Mouse (Mus musculus): ENCODE data around the gene Gm13287. TPM values are rescaled to one million over a fixed set of nuclear protein-coding genes. Genes with fewer than 3 reads are reported as not detected.
"Not testable (repeated sequence)": the region's sequence is repeated elsewhere in the genome, so short reads cannot be mapped to it uniquely, and the experiment has no call there.

The Gm13287 gene
- total and polyA plus RNA-seq, 3 experiments: not detected

- not testable (repeated sequence) for H3K79me2 ChIP-seq (ENCODE audit: control insufficient read depth, insufficient read depth, low read length, poor library complexity); H3K36me3 ChIP-seq (ENCODE audit: control insufficient read depth in 1 of 2, insufficient read depth in 2 of 2, low read length in 2 of 2); H3K27ac ChIP-seq (ENCODE audit: control insufficient read depth, low read depth, low read length); H3K27me3 ChIP-seq (ENCODE audit: control insufficient read depth in 1 of 2, insufficient read depth in 2 of 2, low read length in 2 of 2); H3K4me3 ChIP-seq (ENCODE audit: control insufficient read depth in 1 of 2, insufficient read depth in 1 of 2, low read depth in 2 of 2, low read length in 2 of 2); DNase-seq (ENCODE audit: low read depth, low spot score); H3K4me1 ChIP-seq (ENCODE audit: control insufficient read depth in 1 of 2, insufficient read depth in 2 of 2, low read length in 2 of 2); H3K9me3 ChIP-seq (replicated peaks; ENCODE audit: insufficient read depth, low read length); H3K9ac ChIP-seq (ENCODE audit: control insufficient read depth, low read depth, low read length, poor library complexity, severe bottlenecking)
These were observed 26.4 kb upstream of the Gm13287 start, which contains the start of gene Gm13289 for GRCm38 (mm10) chr4:88776622-88777021. Gene Gm13289 (plus strand): TSS chr4:88776922.

DNA sequence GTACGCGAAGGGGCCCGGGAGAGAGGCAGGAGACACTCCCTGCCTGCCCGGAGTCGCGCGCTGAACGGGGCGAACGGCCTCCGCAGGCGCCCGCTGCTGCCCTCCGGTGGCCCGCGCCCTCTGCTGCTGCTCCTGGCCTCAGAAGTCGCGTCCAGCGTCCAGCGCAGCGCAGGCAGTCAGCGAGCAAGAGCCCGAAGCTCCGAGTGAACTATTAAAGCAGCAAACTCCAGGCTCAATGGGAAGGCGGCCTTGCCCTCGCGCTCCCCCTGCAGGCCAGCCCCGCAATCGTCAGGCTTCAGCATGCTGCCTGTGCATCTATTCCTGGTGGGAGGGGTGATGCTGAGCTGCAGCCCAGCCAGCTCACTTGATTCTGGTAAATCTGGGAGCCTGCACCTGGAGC lies 23.5 kb upstream of the Gm13287 start, which contains the start of gene Gm13272:
Gm13272 (plus strand) TSS at position 301 of the 400 bp plus-strand sequence.
- H3K4me3 ChIP-seq (ENCODE audit: control insufficient read depth in 1 of 2, insufficient read depth in 1 of 2, low read depth in 2 of 2, low read length in 2 of 2); H3K79me2 ChIP-seq (ENCODE audit: control insufficient read depth, insufficient read depth, low read length, poor library complexity); H3K36me3 ChIP-seq (ENCODE audit: control insufficient read depth in 1 of 2, insufficient read depth in 2 of 2, low read length in 2 of 2); H3K4me1 ChIP-seq (ENCODE audit: control insufficient read depth in 1 of 2, insufficient read depth in 2 of 2, low read length in 2 of 2); H3K9me3 ChIP-seq (replicated peaks; ENCODE audit: insufficient read depth, low read length); H3K9ac ChIP-seq (ENCODE audit: control insufficient read depth, low read depth, low read length, poor library complexity, severe bottlenecking); DNase-seq (ENCODE audit: low read depth, low spot score); H3K27me3 ChIP-seq (ENCODE audit: control insufficient read depth in 1 of 2, insufficient read depth in 2 of 2, low read length in 2 of 2); H3K27ac ChIP-seq (ENCODE audit: control insufficient read depth, low read depth, low read length): not testable (repeated sequence)

GRCm38 (mm10) chr4:88780320-88780719 lies 22.7 kb upstream of the Gm13287 start:
- not testable (repeated sequence) for H3K9me3 ChIP-seq (replicated peaks; ENCODE audit: insufficient read depth, low read length); H3K9ac ChIP-seq (ENCODE audit: control insufficient read depth, low read depth, low read length, poor library complexity, severe bottlenecking); H3K4me3 ChIP-seq (ENCODE audit: control insufficient read depth in 1 of 2, insufficient read depth in 1 of 2, low read depth in 2 of 2, low read length in 2 of 2); H3K4me1 ChIP-seq (ENCODE audit: control insufficient read depth in 1 of 2, insufficient read depth in 2 of 2, low read length in 2 of 2); H3K27ac ChIP-seq (ENCODE audit: control insufficient read depth, low read depth, low read length); H3K27me3 ChIP-seq (ENCODE audit: control insufficient read depth in 1 of 2, insufficient read depth in 2 of 2, low read length in 2 of 2); H3K79me2 ChIP-seq (ENCODE audit: control insufficient read depth, insufficient read depth, low read length, poor library complexity); H3K36me3 ChIP-seq (ENCODE audit: control insufficient read depth in 1 of 2, insufficient read depth in 2 of 2, low read length in 2 of 2); DNase-seq (ENCODE audit: low read depth, low spot score)

DNA sequence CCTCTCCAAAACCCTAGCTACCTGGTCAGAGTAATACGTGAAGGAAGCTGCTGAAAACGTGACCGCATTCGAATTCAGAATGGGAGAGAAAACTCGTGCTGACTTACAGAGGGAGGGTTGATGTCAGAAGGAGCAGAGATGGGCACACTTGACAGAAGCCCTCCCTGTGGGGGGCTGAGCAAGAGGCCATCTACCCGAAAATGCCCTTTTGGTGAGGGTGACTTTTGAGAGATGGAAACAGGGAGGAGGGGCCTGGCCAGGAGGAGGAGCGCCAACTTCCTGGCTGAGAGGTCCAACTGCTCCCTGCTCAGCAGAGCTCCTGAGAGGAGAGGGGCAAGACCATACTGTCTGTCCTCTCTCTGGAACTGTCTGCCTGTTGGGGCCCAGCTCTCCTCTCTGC lies 21.2 kb upstream of the Gm13287 start, which contains the start of gene Ifnz:
Ifnz (plus strand) TSS at position 301 of the 400 bp plus-strand sequence.
- not testable (repeated sequence) for H3K36me3 ChIP-seq (ENCODE audit: control insufficient read depth in 1 of 2, insufficient read depth in 2 of 2, low read length in 2 of 2); H3K4me3 ChIP-seq (ENCODE audit: control insufficient read depth in 1 of 2, insufficient read depth in 1 of 2, low read depth in 2 of 2, low read length in 2 of 2); H3K4me1 ChIP-seq (ENCODE audit: control insufficient read depth in 1 of 2, insufficient read depth in 2 of 2, low read length in 2 of 2); H3K79me2 ChIP-seq (ENCODE audit: control insufficient read depth, insufficient read depth, low read length, poor library complexity); H3K9ac ChIP-seq (ENCODE audit: control insufficient read depth, low read depth, low read length, poor library complexity, severe bottlenecking); H3K27ac ChIP-seq (ENCODE audit: control insufficient read depth, low read depth, low read length); H3K9me3 ChIP-seq (replicated peaks; ENCODE audit: insufficient read depth, low read length); DNase-seq (ENCODE audit: low read depth, low spot score); H3K27me3 ChIP-seq (ENCODE audit: control insufficient read depth in 1 of 2, insufficient read depth in 2 of 2, low read length in 2 of 2)

DNA sequence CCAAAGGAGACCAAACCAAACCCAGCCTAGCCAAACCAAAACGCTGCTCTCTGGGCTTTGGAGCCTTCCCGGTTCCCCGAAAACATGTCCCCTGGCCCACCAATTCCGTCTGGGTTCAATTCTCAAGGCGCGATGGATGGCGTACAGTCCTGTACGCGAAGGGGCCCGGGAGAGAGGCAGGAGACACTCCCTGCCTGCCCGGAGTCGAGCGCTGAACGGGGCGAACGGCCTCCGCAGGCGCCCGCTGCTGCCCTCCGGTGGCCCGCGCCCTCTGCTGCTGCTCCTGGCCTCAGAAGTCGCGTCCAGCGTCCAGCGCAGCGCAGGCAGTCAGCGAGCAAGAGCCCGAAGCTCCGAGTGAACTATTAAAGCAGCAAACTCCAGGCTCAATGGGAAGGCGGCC lies 20.7 kb upstream of the Gm13287 start:
- not testable (repeated sequence) for H3K4me3 ChIP-seq (ENCODE audit: control insufficient read depth in 1 of 2, insufficient read depth in 1 of 2, low read depth in 2 of 2, low read length in 2 of 2); H3K4me1 ChIP-seq (ENCODE audit: control insufficient read depth in 1 of 2, insufficient read depth in 2 of 2, low read length in 2 of 2); H3K27me3 ChIP-seq (ENCODE audit: control insufficient read depth in 1 of 2, insufficient read depth in 2 of 2, low read length in 2 of 2); H3K27ac ChIP-seq (ENCODE audit: control insufficient read depth, low read depth, low read length); H3K9me3 ChIP-seq (replicated peaks; ENCODE audit: insufficient read depth, low read length); H3K9ac ChIP-seq (ENCODE audit: control insufficient read depth, low read depth, low read length, poor library complexity, severe bottlenecking); DNase-seq (ENCODE audit: low read depth, low spot score); H3K36me3 ChIP-seq (ENCODE audit: control insufficient read depth in 1 of 2, insufficient read depth in 2 of 2, low read length in 2 of 2); H3K79me2 ChIP-seq (ENCODE audit: control insufficient read depth, insufficient read depth, low read length, poor library complexity)

GRCm38 (mm10) chr4:88785409-88785808 lies 17.6 kb upstream of the Gm13287 start, which contains the start of gene Gm13276:
Gene Gm13276 (plus strand): TSS chr4:88785709.
- not testable (repeated sequence) for H3K27me3 ChIP-seq (ENCODE audit: control insufficient read depth in 1 of 2, insufficient read depth in 2 of 2, low read length in 2 of 2); H3K4me1 ChIP-seq (ENCODE audit: control insufficient read depth in 1 of 2, insufficient read depth in 2 of 2, low read length in 2 of 2); H3K27ac ChIP-seq (ENCODE audit: control insufficient read depth, low read depth, low read length); H3K9me3 ChIP-seq (replicated peaks; ENCODE audit: insufficient read depth, low read length); H3K9ac ChIP-seq (ENCODE audit: control insufficient read depth, low read depth, low read length, poor library complexity, severe bottlenecking); H3K4me3 ChIP-seq (ENCODE audit: control insufficient read depth in 1 of 2, insufficient read depth in 1 of 2, low read depth in 2 of 2, low read length in 2 of 2); H3K36me3 ChIP-seq (ENCODE audit: control insufficient read depth in 1 of 2, insufficient read depth in 2 of 2, low read length in 2 of 2); H3K79me2 ChIP-seq (ENCODE audit: control insufficient read depth, insufficient read depth, low read length, poor library complexity); DNase-seq (ENCODE audit: low read depth, low spot score)

- not testable (repeated sequence) for H3K9ac ChIP-seq (ENCODE audit: control insufficient read depth, low read depth, low read length, poor library complexity, severe bottlenecking); H3K79me2 ChIP-seq (ENCODE audit: control insufficient read depth, insufficient read depth, low read length, poor library complexity); H3K4me3 ChIP-seq (ENCODE audit: control insufficient read depth in 1 of 2, insufficient read depth in 1 of 2, low read depth in 2 of 2, low read length in 2 of 2); H3K4me1 ChIP-seq (ENCODE audit: control insufficient read depth in 1 of 2, insufficient read depth in 2 of 2, low read length in 2 of 2); H3K27me3 ChIP-seq (ENCODE audit: control insufficient read depth in 1 of 2, insufficient read depth in 2 of 2, low read length in 2 of 2); H3K36me3 ChIP-seq (ENCODE audit: control insufficient read depth in 1 of 2, insufficient read depth in 2 of 2, low read length in 2 of 2); H3K9me3 ChIP-seq (replicated peaks; ENCODE audit: insufficient read depth, low read length); H3K27ac ChIP-seq (ENCODE audit: control insufficient read depth, low read depth, low read length); DNase-seq (ENCODE audit: low read depth, low spot score)
These were observed 14.7 kb upstream of the Gm13287 start, which contains the start of gene Gm13277 for GRCm38 (mm10) chr4:88788402-88788801. Gene Gm13277 (plus strand): TSS chr4:88788632.
